Comparison of ENCODE assay signal across 17 mouse cellular contexts in the genomic region with DNA sequence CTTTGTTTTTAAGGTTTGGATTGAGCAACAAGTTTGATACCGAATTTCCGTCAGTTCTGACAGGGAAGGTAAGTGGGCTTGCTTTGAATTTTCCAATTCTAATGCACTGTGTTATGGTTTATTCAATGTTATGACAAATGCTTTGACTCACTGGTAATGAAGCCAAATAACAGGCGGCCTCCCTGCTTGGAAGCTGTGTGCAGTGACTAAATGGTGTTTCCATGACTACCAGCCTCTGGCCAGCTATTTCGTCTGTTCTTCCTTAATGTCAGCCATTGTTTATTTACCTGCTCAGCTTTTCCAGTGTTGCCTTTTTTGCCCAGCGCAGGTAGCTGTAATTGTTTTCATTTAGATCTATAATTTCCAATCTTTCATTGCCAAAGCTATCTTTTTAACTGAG. TPM values are rescaled to one million over a fixed set of nuclear protein-coding genes. Genes with fewer than 3 reads are reported as not detected.
DNase-seq lines count a peak whose midpoint lies in the region; ATAC-seq lines count a peak whose summit lies in the region.
"Had no signal": no experiment of that assay in that cellular context is flagged by ENCODE, and none has a peak within 500 bp of the region (broad histone marks: within the 10 kb centered on the region; RNA-seq: fewer than 3 reads in every experiment).

No protein-coding gene starts in this region.

- H3K36me3 ChIP-seq in hindbrain, embryonic 16.5 days (ENCODE audit: control insufficient read depth, insufficient read depth, low read length), result no peaks in the 10 kb centered on the region
- H3K36me3 ChIP-seq in hindbrain, embryonic 12.5 days, result no peaks in the 10 kb centered on the region
- H3K36me3 ChIP-seq in midbrain, embryonic 16.5 days (ENCODE audit: control insufficient read depth, insufficient read depth, low read length), result no peaks in the 10 kb centered on the region
- H3K36me3 ChIP-seq in midbrain, embryonic 11.5 days (ENCODE audit: control insufficient read depth, insufficient read depth, low read length), result no peaks in the 10 kb centered on the region
- H3K36me3 ChIP-seq: neural tube, embryonic 12.5 days had no signal

- no peak for DNase-seq in midbrain, embryonic 11.5 days (ENCODE audit: low spot score, missing footprints)
- DNase-seq in adrenal gland, adult 2 months, result peak; percentile 48
- DNase-seq in layer of hippocampus, adult 9-11 months, result peak; percentile 25
- DNase-seq in c-Kit-positive CD71-positive TER-119-positive erythroid progenitor cells, embryonic 14.5 days (ENCODE audit: low spot score), result no peak
- DNase-seq in cerebellum, adult 11-12 months, result no peak
- DNase-seq: cerebellum, postnatal 25 days; kidney, postnatal 36 days; right cerebral cortex, postnatal 4 days had no signal

- 28% methylated on average over 5 of the region's 5 CpGs for WGBS in hindbrain, embryonic 16.5 days
- 49% methylated on average over 5 of the region's 5 CpGs for WGBS in hindbrain, embryonic 12.5 days
- WGBS in midbrain, embryonic 16.5 days, result 39% methylated on average over 5 of the region's 5 CpGs
- WGBS in midbrain, embryonic 11.5 days, result 57% methylated on average over 5 of the region's 5 CpGs

- H3K9ac ChIP-seq in hindbrain, embryonic 16.5 days (ENCODE audit: low read depth, low read length), result no peak overlapping the region
- no peak overlapping the region for H3K9ac ChIP-seq in hindbrain, embryonic 12.5 days
- no peak overlapping the region for H3K9ac ChIP-seq in midbrain, embryonic 16.5 days (ENCODE audit: low read depth, low read length)
- no peak overlapping the region for H3K9ac ChIP-seq in midbrain, embryonic 11.5 days (ENCODE audit: low read length)
- H3K9ac ChIP-seq: neural tube, embryonic 12.5 days had no signal

- H3K4me3 ChIP-seq in hindbrain, embryonic 16.5 days (ENCODE audit: low read length), result no peak overlapping the region
- H3K4me3 ChIP-seq in hindbrain, embryonic 12.5 days, result no peak overlapping the region
- no peak overlapping the region for H3K4me3 ChIP-seq in midbrain, embryonic 16.5 days (ENCODE audit: low read depth, low read length)
- H3K4me3 ChIP-seq in midbrain, embryonic 11.5 days (ENCODE audit: low read depth, low read length), result no peak overlapping the region
- H3K4me3 ChIP-seq: erythroblast, embryonic 14.5 days; neural tube, embryonic 12.5 days had no signal

- no peak overlapping the region for H3K4me2 ChIP-seq in hindbrain, embryonic 16.5 days (ENCODE audit: low read length)
- no peak overlapping the region for H3K4me2 ChIP-seq in hindbrain, embryonic 12.5 days (replicated peaks)
- H3K4me2 ChIP-seq in midbrain, embryonic 16.5 days (ENCODE audit: low read length), result no peak overlapping the region
- H3K4me2 ChIP-seq in midbrain, embryonic 11.5 days, result no peak overlapping the region
- H3K4me2 ChIP-seq: neural tube, embryonic 12.5 days had no signal

- H3K27me3 ChIP-seq in hindbrain, embryonic 16.5 days (replicated peaks; ENCODE audit: control insufficient read depth, insufficient read depth, low read length), result peaks cover 3% of the 10 kb centered on the region; the same call in 1 of the 2 replicates
- H3K27me3 ChIP-seq in hindbrain, embryonic 12.5 days, result peaks cover 36% of the 10 kb centered on the region
- peaks cover 5% of the 10 kb centered on the region; the same call in 1 of the 2 replicates for H3K27me3 ChIP-seq in midbrain, embryonic 16.5 days (ENCODE audit: control insufficient read depth, insufficient read depth, low read depth, low read length)
- peaks cover 23% of the 10 kb centered on the region for H3K27me3 ChIP-seq in midbrain, embryonic 11.5 days (ENCODE audit: control insufficient read depth, insufficient read depth, low read length)
- H3K27me3 ChIP-seq: neural tube, embryonic 12.5 days had no signal

- ATAC-seq in hindbrain, embryonic 16.5 days, result peak; percentile 68
- ATAC-seq in hindbrain, embryonic 12.5 days (ENCODE audit: low FRiP score), result no peak
- ATAC-seq in midbrain, embryonic 16.5 days, result peak; percentile 56; the same call in 1 of the 2 replicates
- no peak for ATAC-seq in midbrain, embryonic 11.5 days (ENCODE audit: low FRiP score)

- H3K27ac ChIP-seq in hindbrain, embryonic 16.5 days (ENCODE audit: low read depth, low read length), result no peak overlapping the region
- H3K27ac ChIP-seq in hindbrain, embryonic 12.5 days, result no peak overlapping the region
- no peak overlapping the region for H3K27ac ChIP-seq in midbrain, embryonic 16.5 days (ENCODE audit: low read length)
- no peak overlapping the region for H3K27ac ChIP-seq in midbrain, embryonic 11.5 days (ENCODE audit: low read depth, low read length)
- H3K27ac ChIP-seq: macrophage; neural tube, embryonic 12.5 days had no signal

- H3K4me1 ChIP-seq in hindbrain, embryonic 16.5 days (ENCODE audit: control insufficient read depth, insufficient read depth, low read depth, low read length), result no peaks in the 10 kb centered on the region
- no peaks in the 10 kb centered on the region for H3K4me1 ChIP-seq in hindbrain, embryonic 12.5 days
- H3K4me1 ChIP-seq in midbrain, embryonic 16.5 days (ENCODE audit: control insufficient read depth, insufficient read depth, low read length), result no peaks in the 10 kb centered on the region
- no peaks in the 10 kb centered on the region for H3K4me1 ChIP-seq in midbrain, embryonic 11.5 days (ENCODE audit: control insufficient read depth, insufficient read depth, low read length)

- H3K9me3 ChIP-seq in hindbrain, embryonic 16.5 days (ENCODE audit: control insufficient read depth, low read length), result no peaks in the 10 kb centered on the region
- H3K9me3 ChIP-seq in hindbrain, embryonic 12.5 days (replicated peaks), result no peaks in the 10 kb centered on the region
- H3K9me3 ChIP-seq in midbrain, embryonic 16.5 days (replicated peaks; ENCODE audit: control insufficient read depth, low read length, poor library complexity, severe bottlenecking), result no peaks in the 10 kb centered on the region
- no peaks in the 10 kb centered on the region for H3K9me3 ChIP-seq in midbrain, embryonic 11.5 days (ENCODE audit: control insufficient read depth, low read length)
- H3K9me3 ChIP-seq: neural tube, embryonic 12.5 days had no signal

RNA-seq across cellular contexts. Expression of a gene that starts 9.9 kb away (rescaled TPM):
- polyA plus RNA-seq in hindbrain, embryonic 16.5 days (2015; fragmentation: Nextera tagmentation; extraction: Ambion mirVana), result 5.9 and 6.8 TPM in 2 replicates
- polyA plus RNA-seq in hindbrain, embryonic 12.5 days (2016; fragmentation: Nextera tagmentation; extraction: Ambion mirVana), result 7.8 and 8.8 TPM in 2 replicates
- 8.1 and 8.3 TPM in 2 replicates for polyA plus RNA-seq in midbrain, embryonic 16.5 days (2015; fragmentation: Nextera tagmentation; extraction: Ambion mirVana)
- 5.5 and 6.6 TPM in 2 replicates for polyA plus RNA-seq in midbrain, embryonic 11.5 days (2014; fragmentation: Nextera tagmentation; extraction: Ambion mirVana)
- total RNA-seq in adrenal gland, adult 2 months (2021), result 1 to 10 TPM; 4.2 to 7.9 TPM
- polyA plus RNA-seq in adrenal gland, adult 2 months (2012; rRNA removed), result 0.15 and 0.17 TPM in 2 replicates
- total RNA-seq: granulocyte monocyte progenitor cell, adult 5-6 weeks had no signal
- polyA plus RNA-seq: erythroblast, embryonic 14.5 days; macrophage had no signal

RNA-seq across cellular contexts. Expression of a gene that starts 45.0 kb away (rescaled TPM):
- polyA plus RNA-seq in hindbrain, embryonic 16.5 days (2015; fragmentation: Nextera tagmentation; extraction: Ambion mirVana), result not detected in 2 replicates
- polyA plus RNA-seq in hindbrain, embryonic 12.5 days (2016; fragmentation: Nextera tagmentation; extraction: Ambion mirVana), result not detected in 2 replicates
- not detected in 2 replicates for polyA plus RNA-seq in midbrain, embryonic 16.5 days (2015; fragmentation: Nextera tagmentation; extraction: Ambion mirVana)
- polyA plus RNA-seq in midbrain, embryonic 11.5 days (2014; fragmentation: Nextera tagmentation; extraction: Ambion mirVana), result not detected in 2 replicates
- not detected for total RNA-seq in adrenal gland, adult 2 months (2021)
- 0.04 TPM in 1 of 2 replicates, not detected in the other for polyA plus RNA-seq in adrenal gland, adult 2 months (2012; rRNA removed)
- total RNA-seq: granulocyte monocyte progenitor cell, adult 5-6 weeks; hematopoietic stem cell, adult 5-6 weeks had no signal
- polyA plus RNA-seq: erythroblast, embryonic 14.5 days; limb, embryonic 14.5 days; macrophage; neural tube, embryonic 12.5 days had no signal

RNA-seq across cellular contexts. Expression of a gene that starts 48.1 kb away (rescaled TPM):
- polyA plus RNA-seq in hindbrain, embryonic 16.5 days (2015; fragmentation: Nextera tagmentation; extraction: Ambion mirVana), result 0.20 TPM in 2 replicates
- 0.60 TPM in 1 of 2 replicates, not detected in the other for polyA plus RNA-seq in hindbrain, embryonic 12.5 days (2016; fragmentation: Nextera tagmentation; extraction: Ambion mirVana)
- polyA plus RNA-seq in midbrain, embryonic 16.5 days (2015; fragmentation: Nextera tagmentation; extraction: Ambion mirVana), result not detected in 2 replicates
- 0.29 and 0.34 TPM in 2 replicates for polyA plus RNA-seq in midbrain, embryonic 11.5 days (2014; fragmentation: Nextera tagmentation; extraction: Ambion mirVana)
- total RNA-seq in adrenal gland, adult 2 months (2021), result not detected
- not detected in 2 replicates for polyA plus RNA-seq in adrenal gland, adult 2 months (2012; rRNA removed)
- total RNA-seq: granulocyte monocyte progenitor cell, adult 5-6 weeks; hematopoietic stem cell, adult 5-6 weeks had no signal
- polyA plus RNA-seq: erythroblast, embryonic 14.5 days; macrophage had no signal

RNA-seq across cellular contexts. Expression of a gene that starts 55.6 kb away (rescaled TPM):
- polyA plus RNA-seq in hindbrain, embryonic 16.5 days (2015; fragmentation: Nextera tagmentation; extraction: Ambion mirVana), result not detected in 2 replicates
- polyA plus RNA-seq in hindbrain, embryonic 12.5 days (2016; fragmentation: Nextera tagmentation; extraction: Ambion mirVana), result not detected in 2 replicates
- polyA plus RNA-seq in midbrain, embryonic 16.5 days (2015; fragmentation: Nextera tagmentation; extraction: Ambion mirVana), result not detected in 2 replicates
- polyA plus RNA-seq in midbrain, embryonic 11.5 days (2014; fragmentation: Nextera tagmentation; extraction: Ambion mirVana), result not detected in 2 replicates
- not detected for total RNA-seq in adrenal gland, adult 2 months (2021)
- not detected in 2 replicates for polyA plus RNA-seq in adrenal gland, adult 2 months (2012; rRNA removed)
- total RNA-seq: granulocyte monocyte progenitor cell, adult 5-6 weeks; hematopoietic stem cell, adult 5-6 weeks had no signal
- polyA plus RNA-seq: erythroblast, embryonic 14.5 days; limb, embryonic 14.5 days; macrophage; neural tube, embryonic 12.5 days had no signal

Comparison
In these comparisons a context has a peak if more than half of its experiments do, and no peak if none do; other contexts are left out.
1. ATAC-seq: peak in hindbrain, embryonic 16.5 days (single experiment) and midbrain, embryonic 16.5 days (single experiment); none in hindbrain, embryonic 12.5 days (single experiment) and midbrain, embryonic 11.5 days (single experiment).
2. DNase-seq: peak in adrenal gland, adult 2 months (single experiment) and layer of hippocampus, adult 9-11 months (single experiment); none in midbrain, embryonic 11.5 days (single experiment), c-Kit-positive CD71-positive TER-119-positive erythroid progenitor cells, embryonic 14.5 days (single experiment) and cerebellum, adult 11-12 months (single experiment).